Mouse (Mus musculus) CH12.LX (cell line): ENCODE results near the gene Fam178b. TPM values are rescaled to one million over a fixed set of nuclear protein-coding genes. Genes with fewer than 3 reads are reported as not detected.

Experiments used
- DNase-seq: peaks from one replicate; pipeline ENCODE4 v3.0.0-alpha.2; 2013; ENCODE audit errors: extremely low read depth
- H3K27ac ChIP-seq: 2 replicates; pipeline ENCODE4 v1.5.1; 2012; ENCODE audit warnings: low read depth, mild to moderate bottlenecking, control low read depth, moderate library complexity; ENCODE audit not compliant: insufficient read depth
- H3K27me3 ChIP-seq: replicated peaks from 2 replicates; pipeline ENCODE3; 2012; ENCODE audit warnings: inconsistent platforms
- H3K36me3 ChIP-seq, 2 experiments: replicated peaks in 1 of 2; 2 replicates each; pipeline versions ENCODE3 to v1.6.1; 2012; ENCODE audit warnings: inconsistent platforms in 1 of 2, low read length in 1 of 2, mild to moderate bottlenecking in 1 of 2, mixed read lengths in 1 of 2, moderate library complexity in 1 of 2; ENCODE audit not compliant: control insufficient read depth in 1 of 2, insufficient read depth in 1 of 2
- H3K4me1 ChIP-seq, 2 experiments: 2 replicates each; pipeline ENCODE4 v1.6.1; 2012; ENCODE audit warnings: inconsistent platforms in 1 of 2, moderate library complexity in 1 of 2; ENCODE audit not compliant: insufficient read depth in 2 of 2, control insufficient read depth in 1 of 2
- H3K4me2 ChIP-seq: 2 replicates; pipeline ENCODE4 v1.6.1; 2012; ENCODE audit warnings: low read depth, mild to moderate bottlenecking, control low read depth; ENCODE audit not compliant: poor library complexity, insufficient read depth, severe bottlenecking
- H3K4me3 ChIP-seq, 3 experiments: fragments of 150-350 bp in 1 of 3; sonication (generic) in 1 of 3; replicated peaks in 1 of 3; 2 replicates each; pipeline versions ENCODE3 to v1.5.1; 2011 to 2012; ENCODE audit warnings: low read depth in 2 of 3, low read length in 2 of 3, mild to moderate bottlenecking in 2 of 3, moderate library complexity in 2 of 3, control low read depth in 1 of 3, improper control_type of control experiment in 1 of 3, inconsistent platforms in 1 of 3, mixed read lengths in 1 of 3; ENCODE audit not compliant: poor library complexity in 1 of 3
- H3K79me2 ChIP-seq: replicated peaks from 2 replicates; pipeline ENCODE4 v1.6.1; 2012; ENCODE audit warnings: mild to moderate bottlenecking, moderate library complexity; ENCODE audit not compliant: control insufficient read depth, poor library complexity, insufficient read depth, severe bottlenecking; ENCODE audit errors: extremely low read depth
- H3K9ac ChIP-seq: 2 replicates; pipeline ENCODE4 v1.6.1; 2012; ENCODE audit warnings: low read depth, mild to moderate bottlenecking, control low read depth, moderate library complexity; ENCODE audit not compliant: insufficient read depth
- H3K9me3 ChIP-seq: replicated peaks from 2 replicates; pipeline ENCODE3; 2012; ENCODE audit warnings: low read length, inconsistent platforms, mixed read lengths
- BHLHE40 ChIP-seq: IDR thresholded peaks from 2 replicates; pipeline ENCODE4 v1.6.1; 2011; ENCODE audit warnings: mild to moderate bottlenecking, low read depth, low read length, improper control_type of control experiment
- CHD1 ChIP-seq: IDR thresholded peaks from 2 replicates; pipeline ENCODE4 v1.6.1; 2012; ENCODE audit warnings: low read depth, low read length, improper control_type of control experiment, inconsistent platforms
- CHD2 ChIP-seq: IDR thresholded peaks from 2 replicates; pipeline ENCODE4 v1.6.1; 2011; ENCODE audit warnings: low read length, improper control_type of control experiment
- GABPA ChIP-seq: IDR thresholded peaks from 2 replicates; pipeline ENCODE4 v1.6.1; 2012; ENCODE audit warnings: low read depth, low read length, improper control_type of control experiment, inconsistent platforms; ENCODE audit not compliant: insufficient replicate concordance
- HCFC1 ChIP-seq: IDR thresholded peaks from 2 replicates; pipeline ENCODE4 v1.6.1; 2012; ENCODE audit warnings: low read depth, mild to moderate bottlenecking, inconsistent platforms, low read length, improper control_type of control experiment
- IRF4 ChIP-seq: IDR thresholded peaks from 2 replicates; pipeline ENCODE4 v1.6.1; 2014; ENCODE audit warnings: low read depth, mild to moderate bottlenecking, inconsistent platforms, low read length, improper control_type of control experiment
- MAFK ChIP-seq: IDR thresholded peaks from 2 replicates; pipeline ENCODE4 v1.6.1; 2011; ENCODE audit warnings: low read length, improper control_type of control experiment; ENCODE audit not compliant: insufficient replicate concordance
- NELFE ChIP-seq: IDR thresholded peaks from 2 replicates; pipeline ENCODE4 v1.6.1; 2011; ENCODE audit warnings: low read depth, low read length, improper control_type of control experiment
- NRF1 ChIP-seq: IDR thresholded peaks from 2 replicates; pipeline ENCODE4 v1.6.1; 2014; ENCODE audit warnings: low read depth, mild to moderate bottlenecking, inconsistent platforms, low read length, improper control_type of control experiment, moderate library complexity
- SMC3 ChIP-seq: IDR thresholded peaks from 2 replicates; pipeline ENCODE4 v1.6.1; 2011; ENCODE audit warnings: low read depth, low read length, improper control_type of control experiment
- TCF12 ChIP-seq: IDR thresholded peaks from 2 replicates; pipeline ENCODE4 v1.6.1; 2014; ENCODE audit warnings: low read depth, mild to moderate bottlenecking, inconsistent platforms, low read length, improper control_type of control experiment
- UBTF ChIP-seq: IDR thresholded peaks from 2 replicates; pipeline ENCODE4 v1.6.1; 2012; ENCODE audit warnings: low read depth, mild to moderate bottlenecking, inconsistent platforms, low read length, improper control_type of control experiment, moderate library complexity
- ZC3H11A ChIP-seq: IDR thresholded peaks from 2 replicates; pipeline ENCODE4 v1.6.1; 2012; ENCODE audit warnings: low read depth, mild to moderate bottlenecking, inconsistent platforms, low read length, improper control_type of control experiment
- ZKSCAN1 ChIP-seq: IDR thresholded peaks from 2 replicates; pipeline ENCODE4 v1.6.1; 2012; ENCODE audit warnings: low read depth, inconsistent platforms, low read length, improper control_type of control experiment, borderline replicate concordance
- ZNF384 ChIP-seq: IDR thresholded peaks from 2 replicates; pipeline ENCODE4 v1.6.1; 2012; ENCODE audit warnings: low read depth, low read length, improper control_type of control experiment, inconsistent platforms
- dilution Hi-C: fragments of 300-500 bp; cut with MboI; formaldehyde crosslinking; loops from 2 replicates; pipeline ENCODE4 v1.14.3; 2020; ENCODE audit warnings: low sequenced_read_pairs; ENCODE audit not compliant: extremely low pct_unique_long_range_greater_than_20kb, extremely low pct_ligation_motif_present
- in situ Hi-C: fragments of 300-500 bp; cut with MboI; formaldehyde crosslinking; loops from 3 replicates; pipeline ENCODE4 v1.14.3; 2019; ENCODE audit warnings: low sequenced_read_pairs, low pct_ligation_motif_present, low pct_unique_long_range_greater_than_20kb, mixed read lengths
- polyA plus RNA-seq: library from polyadenylated mRNA; unstranded; fragments of >175 nt; gene quantifications from 2 replicates; pipeline ENCODE4 v1.2.1, GENCODE M21; 2012; ENCODE audit warnings: low read depth; ENCODE audit not compliant: insufficient read length
- total RNA-seq, 2 experiments: library from RNA; depleted of rRNA; stranded (reverse); fragments of 300-350 nt in 1 of 2; fragments of >200 nt in 1 of 2; gene quantifications; 2 replicates each; pipeline ENCODE4 v1.2.3; 2012 to 2014

Gene Fam178b
- total and polyA plus RNA-seq, 3 experiments: 0.50 TPM; not detected in 2

GRCm38 (mm10) chr1:36535477-36536396 lies 147.2 kb downstream of the Fam178b start:
- Histone ChIP-seq H3K36me3 (peaks cover 53 to 89% of the 10 kb centered on the region in 2 experiments), H3K27ac (no peak overlapping the region), H3K4me3 (no peak overlapping the region), H3K4me2 (no peak overlapping the region), H3K4me1 (no peaks in the 10 kb centered on the region), H3K9me3 (no peaks in the 10 kb centered on the region), H3K27me3 (no peaks in the 10 kb centered on the region), H3K79me2 (no peaks in the 10 kb centered on the region), H3K9ac (no peak overlapping the region)
- no peak for DNase-seq
- dilution Hi-C loops: no loop called here
- in situ Hi-C loops: no loop called here
- TF ChIP-seq MAFK (no peak), BHLHE40 (no peak), UBTF (no peak), NRF1 (no peak), SMC3 (no peak), IRF4 (no peak), GABPA (no peak), HCFC1 (no peak)

- dilution Hi-C loops: no loop called here
- Histone ChIP-seq H3K79me2 (no peaks in the 10 kb centered on the region), H3K27me3 (no peaks in the 10 kb centered on the region), H3K4me1 (no peaks in the 10 kb centered on the region), H3K4me3 (no peak overlapping the region), H3K27ac (no peak overlapping the region), H3K9me3 (no peaks in the 10 kb centered on the region), H3K9ac (no peak overlapping the region), H3K36me3 (peaks cover 52 to 89% of the 10 kb centered on the region in 2 experiments), H3K4me2 (no peak overlapping the region)
- TF ChIP-seq CHD2: no peak
- no peak for TF ChIP-seq IRF4
- TF ChIP-seq NELFE: no peak
- TF ChIP-seq BHLHE40: no peak
- no peak for TF ChIP-seq CHD1
- no peak for TF ChIP-seq ZC3H11A
- no peak for TF ChIP-seq ZKSCAN1
- TF ChIP-seq ZNF384: no peak
- TF ChIP-seq TCF12: no peak
- in situ Hi-C loops: no loop called here
- DNase-seq: no peak
Measured at GRCm38 (mm10) chr1:36534595-36535058, 148.4 kb downstream of the Fam178b start.
